Mouse (Mus musculus) MEL (cell line): ENCODE measurements around the gene Dusp23. TPM values are rescaled to one million over a fixed set of nuclear protein-coding genes. Genes with fewer than 3 reads are reported as not detected.

Experiments used
- DNase-seq: peaks from one replicate; pipeline ENCODE4 v3.0.0; 2011; ENCODE audit warnings: low read depth, low spot score
- H3K27ac ChIP-seq: 2 replicates; pipeline ENCODE4 v1.5.1; 2012; ENCODE audit warnings: low read depth, mild to moderate bottlenecking, control low read depth, low read length, moderate library complexity; ENCODE audit not compliant: control insufficient read depth
- H3K27me3 ChIP-seq, 2 experiments: fragments of 150-350 bp in 1 of 2; sonication (generic) in 1 of 2; 2 replicates each; pipeline ENCODE4 v1.6.1; 2012; ENCODE audit warnings: low read length in 2 of 2, mild to moderate bottlenecking in 2 of 2, improper control_type of control experiment in 1 of 2, moderate library complexity in 1 of 2; ENCODE audit not compliant: insufficient read depth in 2 of 2, control insufficient read depth in 1 of 2
- H3K36me3 ChIP-seq, 2 experiments: 2 replicates each; pipeline ENCODE4 v1.6.1; 2012 to 2014; ENCODE audit warnings: low read length in 2 of 2, improper control_type of control experiment in 1 of 2, inconsistent platforms in 1 of 2, mild to moderate bottlenecking in 1 of 2; ENCODE audit not compliant: insufficient read depth in 2 of 2, control insufficient read depth in 1 of 2
- H3K4me1 ChIP-seq, 2 experiments: fragments of 150-350 bp in 1 of 2; sonication (generic) in 1 of 2; 2 replicates each; pipeline ENCODE4 v1.6.1; 2012; ENCODE audit warnings: low read length in 2 of 2, improper control_type of control experiment in 1 of 2, mild to moderate bottlenecking in 1 of 2; ENCODE audit not compliant: insufficient read depth in 2 of 2, control insufficient read depth in 1 of 2
- H3K4me3 ChIP-seq, 2 experiments: fragments of 150-350 bp in 1 of 2; sonication (generic) in 1 of 2; 2 replicates each; pipeline ENCODE4 v1.5.1; 2012; ENCODE audit warnings: low read depth in 2 of 2, low read length in 2 of 2, mild to moderate bottlenecking in 2 of 2, moderate library complexity in 2 of 2, control low read depth in 1 of 2, improper control_type of control experiment in 1 of 2; ENCODE audit not compliant: control insufficient read depth in 1 of 2, insufficient read depth in 1 of 2
- H3K79me2 ChIP-seq: 2 replicates; pipeline ENCODE4 v1.6.1; 2012; ENCODE audit warnings: mild to moderate bottlenecking, low read length, moderate library complexity; ENCODE audit not compliant: control insufficient read depth, poor library complexity, insufficient read depth
- H3K9ac ChIP-seq: 2 replicates; pipeline ENCODE4 v1.6.1; 2012; ENCODE audit warnings: low read depth, mild to moderate bottlenecking, control low read depth, low read length, moderate library complexity; ENCODE audit not compliant: control insufficient read depth, poor library complexity, severe bottlenecking
- H3K9me3 ChIP-seq: fragments of 150-350 bp; sonication (generic); replicated peaks from 2 replicates; pipeline ENCODE4 v1.6.1; 2012; ENCODE audit warnings: mild to moderate bottlenecking, low read length, improper control_type of control experiment, moderate library complexity; ENCODE audit not compliant: insufficient read depth
- CTCF ChIP-seq, 3 experiments: IDR thresholded peaks in 2 of 3; conservative IDR thresholded peaks in 1 of 3; 2 replicates each; pipeline ENCODE4 v1.5.1; 2011 to 2012; ENCODE audit warnings: low read length in 3 of 3, low read depth in 2 of 3, mild to moderate bottlenecking in 2 of 3, improper control_type of control experiment in 1 of 3, inconsistent platforms in 1 of 3, mixed read lengths in 1 of 3, moderate library complexity in 1 of 3; ENCODE audit not compliant: control insufficient read depth in 1 of 3, insufficient read depth in 1 of 3, poor library complexity in 1 of 3, severe bottlenecking in 1 of 3
- ETS1 ChIP-seq: IDR thresholded peaks from 2 replicates; pipeline ENCODE4 v1.6.1; 2012; ENCODE audit warnings: low read depth, mild to moderate bottlenecking, inconsistent platforms, low read length, improper control_type of control experiment, moderate library complexity
- HCFC1 ChIP-seq: IDR thresholded peaks from 2 replicates; pipeline ENCODE4 v1.6.1; 2012; ENCODE audit warnings: low read depth, mild to moderate bottlenecking, inconsistent platforms, low read length, improper control_type of control experiment, moderate library complexity
- MXI1 ChIP-seq: IDR thresholded peaks from 2 replicates; pipeline ENCODE4 v1.6.1; 2011; ENCODE audit warnings: mild to moderate bottlenecking, low read depth, low read length, improper control_type of control experiment
- NRF1 ChIP-seq: IDR thresholded peaks from 2 replicates; pipeline ENCODE4 v1.6.1; 2014; ENCODE audit warnings: low read depth, mild to moderate bottlenecking, inconsistent platforms, low read length, improper control_type of control experiment, moderate library complexity; ENCODE audit not compliant: poor library complexity, insufficient read depth, severe bottlenecking
- POLR2AphosphoS2 ChIP-seq: IDR thresholded peaks from 2 replicates; pipeline ENCODE4 v1.6.1; 2011; ENCODE audit warnings: low read length, improper control_type of control experiment
- RAD21 ChIP-seq: IDR thresholded peaks from 2 replicates; pipeline ENCODE4 v1.6.1; 2011; ENCODE audit warnings: mild to moderate bottlenecking, low read depth, low read length, improper control_type of control experiment
- SMC3 ChIP-seq: IDR thresholded peaks from 2 replicates; pipeline ENCODE4 v1.6.1; 2011; ENCODE audit warnings: low read depth, low read length, improper control_type of control experiment
- TBP ChIP-seq: IDR thresholded peaks from 2 replicates; pipeline ENCODE4 v1.8.0; 2011; ENCODE audit warnings: low read depth, low read length, improper control_type of control experiment
- UBTF ChIP-seq: IDR thresholded peaks from 2 replicates; pipeline ENCODE4 v1.6.1; 2012; ENCODE audit warnings: low read depth, mild to moderate bottlenecking, inconsistent platforms, low read length, improper control_type of control experiment, moderate library complexity, borderline replicate concordance; ENCODE audit not compliant: insufficient read depth
- USF1 ChIP-seq: IDR thresholded peaks from 2 replicates; pipeline ENCODE4 v1.6.1; 2014; ENCODE audit warnings: low read depth, mild to moderate bottlenecking, inconsistent platforms, low read length, improper control_type of control experiment, moderate library complexity
- ZC3H11A ChIP-seq: IDR thresholded peaks from 2 replicates; pipeline ENCODE4 v1.6.1; 2012; ENCODE audit warnings: low read depth, mild to moderate bottlenecking, inconsistent platforms, low read length, improper control_type of control experiment
- ZNF384 ChIP-seq: IDR thresholded peaks from 2 replicates; pipeline ENCODE4 v1.6.1; 2012; ENCODE audit warnings: low read depth, mild to moderate bottlenecking, inconsistent platforms, low read length, improper control_type of control experiment
- polyA plus RNA-seq, 2 experiments: library from polyadenylated mRNA; stranded (reverse) in 1 of 2; unstranded in 1 of 2; fragments of >175 nt in 1 of 2; fragments of >200 nt in 1 of 2; gene quantifications; 2 replicates each; pipeline versions ENCODE4 v1.2.1 to v1.2.4; 2012; ENCODE audit warnings: low replicate concordance in 2 of 2, low read depth in 1 of 2; ENCODE audit not compliant: insufficient read length in 2 of 2, insufficient read depth in 1 of 2, missing spikeins in 1 of 2
- total RNA-seq: library from RNA; depleted of rRNA; stranded (reverse); fragments of 300-350 nt; gene quantifications from 2 replicates; pipeline ENCODE4 v1.2.3, GENCODE M21; 2012

Dusp23 gene
- total and polyA plus RNA-seq, 3 experiments: 0.54 to 2.5 TPM; not detected in 1

DNA sequence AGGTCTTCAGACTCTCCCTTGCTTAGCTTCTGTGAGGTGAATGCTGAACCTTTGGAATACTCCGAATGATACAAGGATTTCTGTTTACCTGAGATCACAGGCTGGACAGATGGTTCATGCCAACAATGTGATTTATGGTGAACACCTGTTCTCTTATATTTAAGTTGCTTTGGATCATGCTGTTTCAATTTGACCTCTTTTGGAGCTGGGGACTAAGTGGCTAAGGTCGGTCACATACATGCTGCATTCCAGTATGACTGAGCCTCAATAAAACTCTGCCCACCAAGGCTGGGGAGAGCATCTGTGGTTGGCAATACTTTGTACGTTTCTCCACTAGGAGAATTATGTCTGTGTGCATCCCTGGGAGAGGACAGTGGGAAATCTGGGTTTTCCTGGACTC lies 8.7 kb downstream of the Dusp23 start:
- Histone ChIP-seq H3K4me1 (no peaks in the 10 kb centered on the region), H3K79me2 (no peaks in the 10 kb centered on the region), H3K4me3 (no peak overlapping the region), H3K27ac (no peak overlapping the region), H3K9me3 (no peaks in the 10 kb centered on the region), H3K9ac (no peak overlapping the region), H3K36me3 (no peaks in the 10 kb centered on the region), H3K27me3 (peaks cover 0 to 1% of the 10 kb centered on the region in 2 experiments; a peak in 1 of 4 replicates)
- TF ChIP-seq USF1 (no peak), ZC3H11A (no peak), CTCF (IDR thresholded peaks at IDR 0.05 in 2 of 3, conservative IDR thresholded peaks at IDR 0.05 in 1 of 3; ENCODE audit: control insufficient read depth in 1 of 3, insufficient read depth in 1 of 3, low read depth in 2 of 3, low read length in 3 of 3, poor library complexity in 1 of 3, severe bottlenecking in 1 of 3) (no peak)
- no peak for DNase-seq

DNA sequence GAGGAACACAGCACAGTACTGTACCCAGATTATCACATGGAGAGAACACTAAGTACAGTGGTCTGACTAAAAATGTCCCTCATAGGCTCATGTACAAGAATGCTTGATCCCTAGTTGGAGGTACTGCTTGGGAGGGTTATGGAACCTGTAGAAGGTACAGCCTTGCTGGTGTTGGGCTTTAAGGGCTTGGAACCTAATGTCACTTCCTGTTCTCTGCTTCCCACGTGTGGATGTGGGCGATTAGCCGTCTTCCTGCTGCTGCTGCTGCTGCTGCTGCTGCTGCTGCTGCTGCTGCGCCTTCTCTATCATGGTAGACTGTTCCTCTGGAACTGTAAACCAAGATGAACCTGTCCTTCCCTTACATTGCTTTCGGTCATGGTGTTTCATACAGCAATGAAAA lies 9.2 kb downstream of the Dusp23 start:
- Histone ChIP-seq H3K4me1 (no peaks in the 10 kb centered on the region), H3K36me3 (no peaks in the 10 kb centered on the region), H3K9ac (no peak overlapping the region), H3K27me3 (peaks cover 0 to 1% of the 10 kb centered on the region in 2 experiments; a peak in 1 of 4 replicates), H3K4me3 (no peak overlapping the region), H3K27ac (no peak overlapping the region), H3K9me3 (no peaks in the 10 kb centered on the region), H3K79me2 (no peaks in the 10 kb centered on the region)
- TF ChIP-seq ZNF384: no peak
- TF ChIP-seq HCFC1: no peak
- no peak for DNase-seq

DNA sequence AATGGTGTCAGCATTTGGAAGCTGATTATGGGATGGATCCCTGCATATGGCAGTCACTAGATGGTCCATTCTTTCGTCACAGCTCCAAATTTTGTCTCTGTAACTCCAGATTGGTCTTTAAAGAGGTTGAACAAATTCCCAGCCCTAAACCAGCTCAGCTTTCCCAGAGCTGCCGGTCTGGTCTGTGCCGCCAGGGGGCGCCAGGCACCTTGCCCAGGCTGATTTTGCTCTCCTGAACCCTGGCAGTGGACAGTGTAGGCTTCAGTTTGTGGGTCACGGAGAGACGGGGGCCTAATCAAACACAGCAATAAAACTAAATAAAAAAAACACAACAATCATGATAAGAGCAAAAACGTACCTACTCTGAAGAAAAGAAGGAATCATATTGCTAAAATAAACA lies 13.5 kb downstream of the Dusp23 start:
- peak; percentile 60 for DNase-seq
- Histone ChIP-seq H3K9ac (no peak overlapping the region), H3K4me1 (no peaks in the 10 kb centered on the region), H3K36me3 (no peaks in the 10 kb centered on the region), H3K27me3 (peaks cover 0 to 4% of the 10 kb centered on the region in 2 experiments; a peak in 2 of 4 replicates), H3K79me2 (no peaks in the 10 kb centered on the region), H3K4me3 (no peak overlapping the region), H3K27ac (no peak overlapping the region), H3K9me3 (no peaks in the 10 kb centered on the region)
- TF ChIP-seq CTCF (IDR thresholded peaks at IDR 0.05 in 2 of 3, conservative IDR thresholded peaks at IDR 0.05 in 1 of 3; ENCODE audit: control insufficient read depth in 1 of 3, insufficient read depth in 1 of 3, low read depth in 2 of 3, low read length in 3 of 3, poor library complexity in 1 of 3, severe bottlenecking in 1 of 3) (peak; percentile 83 to 98 (median 83)), ZC3H11A (peak; percentile 62), SMC3 (peak; percentile 87), MXI1 (no peak), UBTF (no peak), POLR2AphosphoS2 (no peak), TBP (no peak), ETS1 (no peak), RAD21 (peak; percentile 74), NRF1 (no peak)
